Mouse (Mus musculus) neural tube, embryonic 15.5 days (tissue): ENCODE results near the gene Lrrc29. TPM values are rescaled to one million over a fixed set of nuclear protein-coding genes. Genes with fewer than 3 reads are reported as not detected.
A peak's percentile ranks its signal among the peaks of the same experiment; 100 is the strongest.

Experiments
- ATAC-seq: fragments of 200-750 bp; cut with Nextera tagmentation; 2 replicates; pipeline ENCODE4 v1.8.0; 2017; ENCODE audit warnings: mild to moderate bottlenecking, moderate TSS enrichment, moderate library complexity; ENCODE audit not compliant: low FRiP score
- H3K27ac ChIP-seq: fragments of 300-500 bp; sonication (generic); replicated peaks from 2 replicates; pipeline ENCODE4 v1.5.1; 2015; ENCODE audit warnings: mild to moderate bottlenecking, inconsistent platforms
- H3K27me3 ChIP-seq: fragments of 300-500 bp; sonication (generic); replicated peaks from 2 replicates; pipeline ENCODE4 v1.6.1; 2015; ENCODE audit warnings: inconsistent platforms
- H3K36me3 ChIP-seq: fragments of 300-500 bp; sonication (generic); 2 replicates; pipeline ENCODE4 v1.6.1; 2015; ENCODE audit warnings: inconsistent platforms
- H3K4me1 ChIP-seq: fragments of 300-500 bp; sonication (generic); 2 replicates; pipeline ENCODE4 v1.6.1; 2015; ENCODE audit warnings: inconsistent platforms
- H3K4me2 ChIP-seq: fragments of 300-500 bp; sonication (generic); 2 replicates; pipeline ENCODE4 v1.6.1; 2015; ENCODE audit warnings: inconsistent platforms, mild to moderate bottlenecking, moderate library complexity
- H3K4me3 ChIP-seq: fragments of 300-500 bp; sonication (generic); replicated peaks from 2 replicates; pipeline ENCODE4 v1.5.1; 2015; ENCODE audit warnings: mild to moderate bottlenecking, inconsistent platforms
- H3K9ac ChIP-seq: fragments of 300-500 bp; sonication (generic); replicated peaks from 2 replicates; pipeline ENCODE4 v1.6.1; 2015; ENCODE audit warnings: mild to moderate bottlenecking, inconsistent platforms
- H3K9me3 ChIP-seq: fragments of 300-500 bp; sonication (generic); replicated peaks from 2 replicates; pipeline ENCODE4 v1.6.1; 2016; ENCODE audit warnings: inconsistent platforms
- WGBS: fragments of 180-500 bp; shearing (Covaris S2); methylation state at CpG from one replicate; pipeline ENCODE4 v1.1.7; 2015; ENCODE audit warnings: mixed read lengths; 5-methylcytosine and 5-hydroxymethylcytosine counted together
- polyA plus RNA-seq: library from polyadenylated mRNA; unstranded; fragments of >200 nt; fragmentation: Nextera tagmentation; extraction: Ambion mirVana; gene quantifications from 2 replicates; pipeline ENCODE4 v1.2.1, GENCODE M21; 2015

Lrrc29 gene
- polyA plus RNA-seq, 1 experiment from 2014 or later, result 0.55 TPM

- no peak for ATAC-seq
- peaks cover 52% of the 10 kb centered on the region for H3K4me1 ChIP-seq
Measured at GRCm38 (mm10) chr8:105283074-105283473, 43.0 kb downstream of the Lrrc29 start.

GRCm38 (mm10) chr8:105282239-105282638, 43.8 kb downstream of the Lrrc29 start:
- Histone ChIP-seq H3K4me3 (no peak overlapping the region), H3K4me1 (peaks cover 44% of the 10 kb centered on the region), H3K9me3 (no peaks in the 10 kb centered on the region), H3K36me3 (peaks cover 47% of the 10 kb centered on the region), H3K4me2 (no peak overlapping the region), H3K27me3 (peaks cover 34% of the 10 kb centered on the region), H3K9ac (no peak overlapping the region), H3K27ac (no peak overlapping the region)
- ATAC-seq, result no peak
- WGBS, result 91% methylated on average over 4 of the region's 4 CpGs

More at GRCm38 (mm10) chr8:105283074-105283473, 43.0 kb downstream of the Lrrc29 start:
- Histone ChIP-seq H3K9me3 (no peaks in the 10 kb centered on the region), H3K9ac (no peak overlapping the region), H3K4me3 (no peak overlapping the region), H3K27ac (no peak overlapping the region), H3K4me2 (no peak overlapping the region), H3K36me3 (peaks cover 47% of the 10 kb centered on the region), H3K27me3 (peaks cover 25% of the 10 kb centered on the region)
- 28% methylated on average over 23 of the region's 23 CpGs for WGBS

GRCm38 (mm10) chr8:105281821-105282220, 44.3 kb downstream of the Lrrc29 start:
- no peak for ATAC-seq
- H3K27me3 ChIP-seq, result peaks cover 38% of the 10 kb centered on the region
- peaks cover 44% of the 10 kb centered on the region for H3K4me1 ChIP-seq
- no peaks in the 10 kb centered on the region for H3K9me3 ChIP-seq
- H3K9ac ChIP-seq, result no peak overlapping the region
- H3K27ac ChIP-seq, result no peak overlapping the region
- H3K36me3 ChIP-seq, result peaks cover 47% of the 10 kb centered on the region
- 90% methylated on average over 12 of the region's 12 CpGs for WGBS
- H3K4me3 ChIP-seq, result no peak overlapping the region
- no peak overlapping the region for H3K4me2 ChIP-seq

- H3K36me3 ChIP-seq, result peaks cover 44% of the 10 kb centered on the region
- peaks cover 44% of the 10 kb centered on the region for H3K4me1 ChIP-seq
- no peaks in the 10 kb centered on the region for H3K9me3 ChIP-seq
- H3K9ac ChIP-seq, result no peak overlapping the region
- WGBS, result 77% methylated on average over 3 of the region's 3 CpGs
- H3K4me3 ChIP-seq, result no peak overlapping the region
- H3K27me3 ChIP-seq, result peaks cover 50% of the 10 kb centered on the region
- no peak overlapping the region for H3K27ac ChIP-seq
- ATAC-seq, result no peak
- H3K4me2 ChIP-seq, result no peak overlapping the region
Measured at GRCm38 (mm10) chr8:105280567-105280966, 45.5 kb downstream of the Lrrc29 start.

- ATAC-seq, result peak; percentile 54
- H3K9ac ChIP-seq, result no peak overlapping the region
- peaks cover 66% of the 10 kb centered on the region for H3K27me3 ChIP-seq
- peak overlapping the region; percentile 25 for H3K4me3 ChIP-seq
- WGBS, result 3% methylated on average over 28 of the region's 28 CpGs
- H3K27ac ChIP-seq, result no peak overlapping the region
- H3K9me3 ChIP-seq, result no peaks in the 10 kb centered on the region
- H3K36me3 ChIP-seq, result peaks cover 37% of the 10 kb centered on the region
- H3K4me2 ChIP-seq, result peak overlapping the region; percentile 56
- H3K4me1 ChIP-seq, result peaks cover 40% of the 10 kb centered on the region
Measured at GRCm38 (mm10) chr8:105278911-105279334, 47.2 kb downstream of the Lrrc29 start.

GRCm38 (mm10) chr8:105276292-105277120, 49.6 kb downstream of the Lrrc29 start:
- Histone ChIP-seq H3K4me3 (peak overlapping the region; percentile 48), H3K4me2 (peak overlapping the region; percentile 89), H3K27ac (peak overlapping the region; percentile 37; the same call in 1 of the 2 replicates), H3K9me3 (no peaks in the 10 kb centered on the region), H3K36me3 (peaks cover 13% of the 10 kb centered on the region), H3K9ac (peak overlapping the region; percentile 47), H3K27me3 (peaks cover 89% of the 10 kb centered on the region), H3K4me1 (peaks cover 32% of the 10 kb centered on the region)
- 3% methylated on average over 30 of the region's 30 CpGs for WGBS
- ATAC-seq, result peak; percentile 61

- peaks cover 35% of the 10 kb centered on the region for H3K4me1 ChIP-seq
- H3K36me3 ChIP-seq, result peaks cover 11% of the 10 kb centered on the region
- H3K9ac ChIP-seq, result peak within 1 kb of the TSS; percentile 47
- ATAC-seq, result no peak; the same call in 1 of the 2 replicates
- peaks cover 95% of the 10 kb centered on the region for H3K27me3 ChIP-seq
- peak within 1 kb of the TSS; percentile 37; the same call in 1 of the 2 replicates for H3K27ac ChIP-seq
- H3K4me2 ChIP-seq, result peak within 1 kb of the TSS; percentile 89
- H3K4me3 ChIP-seq, result peak within 1 kb of the TSS; percentile 48
- H3K9me3 ChIP-seq, result no peaks in the 10 kb centered on the region
- WGBS, result 6% methylated on average over 10 of the region's 10 CpGs
Measured at GRCm38 (mm10) chr8:105275840-105276239, 50.2 kb downstream of the Lrrc29 start, which contains the start of gene Nol3. Gene Nol3 (plus strand): TSS chr8:105276140.

GRCm38 (mm10) chr8:105275387-105275786, 50.7 kb downstream of the Lrrc29 start:
- WGBS, result 7% methylated on average over 11 of the region's 11 CpGs

GRCm38 (mm10) chr8:105270916-105271186, 55.2 kb downstream of the Lrrc29 start:
- no peak overlapping the region for H3K9ac ChIP-seq
- H3K27me3 ChIP-seq, result peaks cover 96% of the 10 kb centered on the region
- H3K36me3 ChIP-seq, result no peaks in the 10 kb centered on the region
- peaks cover 47% of the 10 kb centered on the region for H3K4me1 ChIP-seq
- peak overlapping the region; percentile 80 for H3K4me2 ChIP-seq
- no peak overlapping the region for H3K27ac ChIP-seq
- peak overlapping the region; percentile 13; the same call in 1 of the 2 replicates for H3K4me3 ChIP-seq
- 3% methylated on average over 11 of the region's 11 CpGs for WGBS
- ATAC-seq, result no peak
- H3K9me3 ChIP-seq, result no peaks in the 10 kb centered on the region

More at GRCm38 (mm10) chr8:105275387-105275786, 50.7 kb downstream of the Lrrc29 start:
- peaks cover 7% of the 10 kb centered on the region for H3K36me3 ChIP-seq
- H3K9me3 ChIP-seq, result no peaks in the 10 kb centered on the region
- H3K9ac ChIP-seq, result 0 out of 2 replicates have a peak overlapping the region, but pooled peaks have one; percentile 47
- H3K27ac ChIP-seq, result no peak overlapping the region
- peak overlapping the region; percentile 89 for H3K4me2 ChIP-seq
- H3K4me3 ChIP-seq, result peak overlapping the region; percentile 48; the same call in 1 of the 2 replicates
- peaks cover 96% of the 10 kb centered on the region for H3K27me3 ChIP-seq
- no peak for ATAC-seq
- peaks cover 39% of the 10 kb centered on the region for H3K4me1 ChIP-seq

- Histone ChIP-seq H3K4me3 (peak overlapping the region; percentile 54), H3K4me2 (peak overlapping the region; percentile 80), H3K9me3 (no peaks in the 10 kb centered on the region), H3K9ac (no peak overlapping the region), H3K27me3 (peaks cover 96% of the 10 kb centered on the region), H3K36me3 (no peaks in the 10 kb centered on the region), H3K27ac (no peak overlapping the region), H3K4me1 (peaks cover 42% of the 10 kb centered on the region)
- ATAC-seq, result no peak
- WGBS, result 3% methylated on average over 39 of the region's 39 CpGs
Measured at GRCm38 (mm10) chr8:105270101-105270915, 55.8 kb downstream of the Lrrc29 start.

- Histone ChIP-seq H3K36me3 (no peaks in the 10 kb centered on the region), H3K27me3 (peaks cover 96% of the 10 kb centered on the region), H3K9me3 (no peaks in the 10 kb centered on the region), H3K27ac (peak within 1 kb of the TSS; percentile 82), H3K9ac (peak within 1 kb of the TSS; percentile 54), H3K4me2 (peak within 1 kb of the TSS; percentile 80), H3K4me1 (peaks cover 48% of the 10 kb centered on the region), H3K4me3 (peak within 1 kb of the TSS; percentile 54)
- WGBS, result under 1% methylated on average over 42 of the region's 42 CpGs
- no peak for ATAC-seq
Measured at GRCm38 (mm10) chr8:105269461-105269947, 56.6 kb downstream of the Lrrc29 start, which contains the start of gene Hsf4. Gene Hsf4 (plus strand): TSS chr8:105269801.
